Mouse (Mus musculus) midbrain, embryonic 16.5 days (tissue): ENCODE measurements at regions not wholly inside any gene's neighbourhood (a gene's known extent, or its start where the extent isn't known, plus 50 kb on each side); places are given as distances from the start of the nearest gene placed in this dataset.

Source experiments
- ATAC-seq: fragments of 200-750 bp; cut with Nextera tagmentation; 2 replicates; pipeline ENCODE4 v1.8.0; 2017; ENCODE audit warnings: moderate TSS enrichment
- H3K27ac ChIP-seq: fragments of 300-500 bp; sonication (generic); 2 replicates; pipeline ENCODE4 v1.5.1; 2014; ENCODE audit warnings: mild to moderate bottlenecking, low read length, mixed read lengths
- H3K27me3 ChIP-seq: fragments of 300-500 bp; sonication (generic); 2 replicates; pipeline ENCODE4 v1.6.1; 2014; ENCODE audit warnings: low read depth, low read length, mixed read lengths; ENCODE audit not compliant: control insufficient read depth, insufficient read depth
- H3K36me3 ChIP-seq: fragments of 300-500 bp; sonication (generic); 2 replicates; pipeline ENCODE4 v1.6.1; 2014; ENCODE audit warnings: mild to moderate bottlenecking, low read length, moderate library complexity, mixed read lengths; ENCODE audit not compliant: control insufficient read depth, insufficient read depth
- H3K4me1 ChIP-seq: fragments of 300-500 bp; sonication (generic); 2 replicates; pipeline ENCODE4 v1.6.1; 2014; ENCODE audit warnings: mild to moderate bottlenecking, low read length, mixed read lengths; ENCODE audit not compliant: control insufficient read depth, insufficient read depth
- H3K4me2 ChIP-seq: fragments of 300-500 bp; sonication (generic); 2 replicates; pipeline ENCODE4 v1.6.1; 2014; ENCODE audit warnings: mild to moderate bottlenecking, low read length, mixed read lengths
- H3K4me3 ChIP-seq: fragments of 300-500 bp; sonication (generic); 2 replicates; pipeline ENCODE4 v1.5.1; 2014; ENCODE audit warnings: low read depth, mild to moderate bottlenecking, low read length, moderate library complexity, mixed read lengths
- H3K9ac ChIP-seq: fragments of 300-500 bp; sonication (generic); 2 replicates; pipeline ENCODE4 v1.6.1; 2014; ENCODE audit warnings: low read depth, low read length, mixed read lengths
- H3K9me3 ChIP-seq: fragments of 300-500 bp; sonication (generic); replicated peaks from 2 replicates; pipeline ENCODE4 v1.6.1; 2014; ENCODE audit warnings: mild to moderate bottlenecking, low read length, mixed read lengths; ENCODE audit not compliant: control insufficient read depth, poor library complexity, severe bottlenecking
- WGBS: fragments of 180-500 bp; shearing (Covaris S2); extraction: QIAGEN DNeasy Blood & Tissue Kit; methylation state at CpG from one replicate; pipeline ENCODE4 v1.1.7; 2014; 5-methylcytosine and 5-hydroxymethylcytosine counted together

GRCm38 (mm10) chr16:55612001-55612400 is 226.7 kb downstream of the Nfkbiz start:
- 91% methylated on average over 5 of the region's 5 CpGs for WGBS
- no peak for ATAC-seq
- no peak overlapping the region for H3K27ac ChIP-seq

GRCm38 (mm10) chr16:55611172-55611571 is 227.5 kb downstream of the Nfkbiz start:
- no peak for ATAC-seq
- Histone ChIP-seq H3K27me3 (no peaks in the 10 kb centered on the region), H3K9me3 (no peaks in the 10 kb centered on the region), H3K4me3 (no peak overlapping the region), H3K36me3 (no peaks in the 10 kb centered on the region), H3K9ac (no peak overlapping the region), H3K4me1 (no peaks in the 10 kb centered on the region), H3K27ac (no peak overlapping the region), H3K4me2 (no peak overlapping the region)
- WGBS: 87% methylated on average over 3 of the region's 3 CpGs

More at GRCm38 (mm10) chr16:55612001-55612400, 226.7 kb downstream of the Nfkbiz start:
- Histone ChIP-seq H3K9ac (no peak overlapping the region), H3K4me1 (no peaks in the 10 kb centered on the region), H3K4me2 (no peak overlapping the region), H3K36me3 (no peaks in the 10 kb centered on the region), H3K4me3 (no peak overlapping the region), H3K27me3 (no peaks in the 10 kb centered on the region), H3K9me3 (no peaks in the 10 kb centered on the region)

- 72% methylated on average over 3 of the region's 3 CpGs for WGBS
- ATAC-seq: no peak
Observed at GRCm38 (mm10) chr16:55608361-55608760, 230.3 kb downstream of the Nfkbiz start.

GRCm38 (mm10) chr16:55606447-55607239 is 232.1 kb downstream of the Nfkbiz start:
- Histone ChIP-seq H3K27me3 (no peaks in the 10 kb centered on the region), H3K9me3 (no peaks in the 10 kb centered on the region), H3K36me3 (no peaks in the 10 kb centered on the region), H3K4me2 (no peak overlapping the region), H3K4me3 (no peak overlapping the region), H3K9ac (no peak overlapping the region), H3K27ac (no peak overlapping the region), H3K4me1 (no peaks in the 10 kb centered on the region)
- 89% methylated on average over 7 of the region's 7 CpGs for WGBS
- no peak for ATAC-seq

More at GRCm38 (mm10) chr16:55608361-55608760, 230.3 kb downstream of the Nfkbiz start:
- Histone ChIP-seq H3K4me2 (no peak overlapping the region), H3K9me3 (no peaks in the 10 kb centered on the region), H3K27me3 (no peaks in the 10 kb centered on the region), H3K36me3 (no peaks in the 10 kb centered on the region), H3K9ac (no peak overlapping the region), H3K27ac (no peak overlapping the region), H3K4me3 (no peak overlapping the region), H3K4me1 (no peaks in the 10 kb centered on the region)

- ATAC-seq: no peak
- Histone ChIP-seq H3K4me3 (no peak overlapping the region), H3K36me3 (no peaks in the 10 kb centered on the region), H3K4me2 (no peak overlapping the region), H3K27ac (no peak overlapping the region), H3K9ac (no peak overlapping the region), H3K4me1 (no peaks in the 10 kb centered on the region), H3K9me3 (no peaks in the 10 kb centered on the region), H3K27me3 (no peaks in the 10 kb centered on the region)
- 82% methylated on average over 2 of the region's 2 CpGs for WGBS
Observed at GRCm38 (mm10) chr16:55603611-55604010, 235.1 kb downstream of the Nfkbiz start.

- Histone ChIP-seq H3K9me3 (no peaks in the 10 kb centered on the region), H3K4me3 (no peak overlapping the region), H3K4me2 (no peak overlapping the region), H3K27me3 (no peaks in the 10 kb centered on the region), H3K27ac (no peak overlapping the region), H3K9ac (no peak overlapping the region), H3K36me3 (no peaks in the 10 kb centered on the region), H3K4me1 (no peaks in the 10 kb centered on the region)
- no peak for ATAC-seq
- 70% methylated on average over 1 of the region's 1 CpGs for WGBS
Observed at GRCm38 (mm10) chr16:55589382-55589956, 249.2 kb downstream of the Nfkbiz start.

GRCm38 (mm10) chr16:55587138-55587537 is 251.6 kb downstream of the Nfkbiz start:
- no peaks in the 10 kb centered on the region for H3K9me3 ChIP-seq
- ATAC-seq: no peak
- H3K4me2 ChIP-seq: no peak overlapping the region
- no peaks in the 10 kb centered on the region for H3K36me3 ChIP-seq
- H3K9ac ChIP-seq: no peak overlapping the region
- no peak overlapping the region for H3K4me3 ChIP-seq
- 93% methylated on average over 6 of the region's 6 CpGs for WGBS
- H3K27me3 ChIP-seq: no peaks in the 10 kb centered on the region
- H3K4me1 ChIP-seq: no peaks in the 10 kb centered on the region
- H3K27ac ChIP-seq: no peak overlapping the region

- ATAC-seq: no peak
- Histone ChIP-seq H3K36me3 (no peaks in the 10 kb centered on the region), H3K4me1 (no peaks in the 10 kb centered on the region), H3K4me3 (no peak overlapping the region), H3K27ac (no peak overlapping the region), H3K27me3 (no peaks in the 10 kb centered on the region), H3K4me2 (no peak overlapping the region), H3K9me3 (no peaks in the 10 kb centered on the region), H3K9ac (no peak overlapping the region)
- WGBS: 77% methylated on average over 3 of the region's 3 CpGs
Observed at GRCm38 (mm10) chr16:55582906-55583305, 255.8 kb downstream of the Nfkbiz start.

- Histone ChIP-seq H3K4me3 (no peak overlapping the region), H3K36me3 (no peaks in the 10 kb centered on the region), H3K4me2 (no peak overlapping the region), H3K4me1 (no peaks in the 10 kb centered on the region), H3K27ac (no peak overlapping the region), H3K9ac (no peak overlapping the region), H3K9me3 (no peaks in the 10 kb centered on the region), H3K27me3 (no peaks in the 10 kb centered on the region)
- no peak for ATAC-seq
- WGBS: 98% methylated on average over 7 of the region's 7 CpGs
Observed at GRCm38 (mm10) chr16:55582029-55582428, 256.7 kb downstream of the Nfkbiz start.
